Mouse (Mus musculus) forebrain, embryonic 12.5 days (tissue): ENCODE measurements at regions not wholly inside any gene's neighbourhood (a gene's known extent, or its start where the extent isn't known, plus 50 kb on each side); places are given as distances from the start of the nearest gene placed in this dataset.

ENCODE experiments used
- ATAC-seq: fragments of 200-750 bp; cut with Nextera tagmentation; 2 replicates; pipeline ENCODE4 v1.8.0; 2017; ENCODE audit warnings: moderate TSS enrichment; ENCODE audit not compliant: low FRiP score
- H3K27ac ChIP-seq: fragments of 300-500 bp; sonication (generic); 2 replicates; pipeline ENCODE4 v1.5.1; 2016; ENCODE audit warnings: mild to moderate bottlenecking
- H3K27me3 ChIP-seq: fragments of 300-500 bp; sonication (generic); 2 replicates; pipeline ENCODE4 v1.6.1; 2016; ENCODE audit warnings: mild to moderate bottlenecking
- H3K36me3 ChIP-seq: fragments of 300-500 bp; sonication (generic); replicated peaks from 2 replicates; pipeline ENCODE4 v1.6.1; 2016; ENCODE audit warnings: mild to moderate bottlenecking
- H3K4me1 ChIP-seq: fragments of 300-500 bp; sonication (generic); 2 replicates; pipeline ENCODE4 v1.6.1; 2016
- H3K4me2 ChIP-seq: fragments of 300-500 bp; sonication (generic); 2 replicates; pipeline ENCODE4 v1.6.1; 2016; ENCODE audit warnings: mild to moderate bottlenecking, moderate library complexity
- H3K4me3 ChIP-seq: fragments of 300-500 bp; sonication (generic); replicated peaks from 2 replicates; pipeline ENCODE4 v1.5.1; 2016; ENCODE audit warnings: mild to moderate bottlenecking
- H3K9ac ChIP-seq: fragments of 300-500 bp; sonication (generic); 2 replicates; pipeline ENCODE4 v1.6.1; 2016; ENCODE audit warnings: mild to moderate bottlenecking
- H3K9me3 ChIP-seq: fragments of 300-500 bp; sonication (generic); 2 replicates; pipeline ENCODE4 v1.6.1; 2016
- WGBS: fragments of 180-500 bp; shearing (Covaris S2); methylation state at CpG from one replicate; pipeline ENCODE4 v1.1.7; 2016; 5-methylcytosine and 5-hydroxymethylcytosine counted together

GRCm38 (mm10) chr14:96838910-96839309 lies 320.0 kb upstream of the Klhl1 start:
- Histone ChIP-seq H3K9me3 (no peaks in the 10 kb centered on the region), H3K4me3 (no peak overlapping the region), H3K27ac (no peak overlapping the region), H3K36me3 (no peaks in the 10 kb centered on the region), H3K4me2 (no peak overlapping the region), H3K27me3 (no peaks in the 10 kb centered on the region), H3K9ac (no peak overlapping the region), H3K4me1 (no peaks in the 10 kb centered on the region)
- 89% methylated on average over 2 of the region's 2 CpGs for WGBS
- no peak for ATAC-seq

- Histone ChIP-seq H3K4me3 (no peak overlapping the region), H3K9ac (no peak overlapping the region), H3K27ac (no peak overlapping the region), H3K27me3 (no peaks in the 10 kb centered on the region), H3K4me1 (no peaks in the 10 kb centered on the region), H3K36me3 (no peaks in the 10 kb centered on the region), H3K4me2 (no peak overlapping the region), H3K9me3 (no peaks in the 10 kb centered on the region)
- 90% methylated on average over 1 of the region's 1 CpGs for WGBS
- no peak for ATAC-seq
Measured at GRCm38 (mm10) chr14:96825083-96825482, 306.2 kb upstream of the Klhl1 start.

- H3K4me2 ChIP-seq, result no peak overlapping the region
- H3K36me3 ChIP-seq, result no peaks in the 10 kb centered on the region
- no peaks in the 10 kb centered on the region for H3K9me3 ChIP-seq
- H3K4me1 ChIP-seq, result no peaks in the 10 kb centered on the region
- no peak overlapping the region for H3K9ac ChIP-seq
- H3K4me3 ChIP-seq, result no peak overlapping the region
- ATAC-seq, result no peak
- no peak overlapping the region for H3K27ac ChIP-seq
- H3K27me3 ChIP-seq, result no peaks in the 10 kb centered on the region
- 85% methylated on average over 2 of the region's 2 CpGs for WGBS
Measured at GRCm38 (mm10) chr14:96815665-96816064, 296.8 kb upstream of the Klhl1 start.

DNA sequence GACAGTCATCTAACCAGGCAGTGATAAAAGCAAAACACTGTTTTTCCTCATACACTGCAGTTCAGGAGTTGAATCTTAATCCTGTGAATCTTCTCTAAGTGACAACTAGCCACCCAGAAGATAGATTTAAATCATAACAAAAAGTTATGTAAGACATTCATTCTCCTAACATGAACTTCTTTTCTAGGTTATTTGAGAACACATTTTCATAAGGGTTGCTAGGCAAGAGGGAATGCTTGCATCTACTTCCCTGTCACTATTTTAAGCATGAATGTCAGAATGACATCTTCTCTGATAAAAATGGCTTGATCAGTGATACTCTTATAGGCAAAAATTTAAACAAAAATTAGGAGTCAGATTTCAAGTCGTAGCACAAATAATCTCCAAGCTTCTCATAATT lies 286.4 kb upstream of the Klhl1 start:
- 85% methylated on average over 1 of the region's 1 CpGs for WGBS
- ATAC-seq, result no peak
- no peak overlapping the region for H3K4me2 ChIP-seq
- H3K36me3 ChIP-seq, result no peaks in the 10 kb centered on the region
- no peak overlapping the region for H3K27ac ChIP-seq
- H3K4me3 ChIP-seq, result no peak overlapping the region
- H3K4me1 ChIP-seq, result no peaks in the 10 kb centered on the region
- H3K9ac ChIP-seq, result no peak overlapping the region
- H3K27me3 ChIP-seq, result no peaks in the 10 kb centered on the region
- no peaks in the 10 kb centered on the region for H3K9me3 ChIP-seq

- ATAC-seq, result no peak
- H3K4me3 ChIP-seq, result no peak overlapping the region
- H3K27ac ChIP-seq, result no peak overlapping the region
- 81% methylated on average over 1 of the region's 1 CpGs for WGBS
- H3K27me3 ChIP-seq, result no peaks in the 10 kb centered on the region
- no peaks in the 10 kb centered on the region for H3K9me3 ChIP-seq
- no peaks in the 10 kb centered on the region for H3K36me3 ChIP-seq
- no peaks in the 10 kb centered on the region for H3K4me1 ChIP-seq
- H3K4me2 ChIP-seq, result no peak overlapping the region
- H3K9ac ChIP-seq, result no peak overlapping the region
Measured at GRCm38 (mm10) chr14:96794806-96795205, 275.9 kb upstream of the Klhl1 start.

DNA sequence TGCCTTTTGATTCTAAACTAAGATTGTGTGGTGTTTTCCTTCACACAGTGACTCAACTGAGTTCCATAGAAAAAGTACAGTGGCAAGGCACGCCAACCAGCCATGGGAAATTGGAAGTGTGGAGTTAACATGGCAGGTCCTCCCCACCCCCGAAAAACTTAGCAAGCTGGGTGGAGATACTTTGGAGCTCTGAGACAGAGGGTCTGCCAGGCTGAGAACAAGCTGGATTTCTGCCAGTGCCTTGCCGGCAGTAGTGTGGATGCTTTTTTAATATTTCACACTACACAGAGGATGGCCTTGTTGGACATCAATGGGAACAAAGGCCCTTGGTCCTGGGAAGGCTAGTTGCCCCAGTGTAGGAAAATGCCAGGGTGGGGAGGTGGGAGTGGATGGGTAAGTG lies 269.0 kb upstream of the Klhl1 start:
- Histone ChIP-seq H3K9me3 (no peaks in the 10 kb centered on the region), H3K4me2 (no peak overlapping the region), H3K27ac (no peak overlapping the region), H3K4me3 (no peak overlapping the region), H3K27me3 (no peaks in the 10 kb centered on the region), H3K4me1 (no peaks in the 10 kb centered on the region), H3K36me3 (no peaks in the 10 kb centered on the region), H3K9ac (no peak overlapping the region)
- WGBS, result 84% methylated on average over 3 of the region's 3 CpGs
- ATAC-seq, result no peak

DNA sequence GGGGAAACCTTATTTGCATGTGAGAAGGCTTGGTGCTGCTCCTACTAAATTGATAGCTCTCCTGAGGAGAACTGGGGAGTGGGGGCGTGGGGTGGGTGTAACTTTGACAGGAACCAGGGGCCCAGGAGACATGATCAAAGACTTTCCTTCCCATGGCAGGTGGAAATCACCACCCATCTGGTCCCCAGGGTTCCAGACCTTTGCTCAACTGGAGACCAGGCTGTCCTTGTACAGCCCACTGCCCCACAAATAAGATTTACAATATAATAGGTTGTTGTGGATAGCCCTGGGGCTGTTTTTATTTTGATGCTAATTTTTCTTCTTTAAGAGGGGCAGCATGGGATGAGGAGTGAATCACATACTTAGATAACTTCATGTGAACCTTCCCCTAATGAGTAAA lies 268.4 kb upstream of the Klhl1 start:
- Histone ChIP-seq H3K9me3 (no peaks in the 10 kb centered on the region), H3K4me1 (no peaks in the 10 kb centered on the region), H3K4me3 (no peak overlapping the region), H3K27me3 (no peaks in the 10 kb centered on the region), H3K36me3 (no peaks in the 10 kb centered on the region), H3K27ac (no peak overlapping the region), H3K4me2 (no peak overlapping the region), H3K9ac (no peak overlapping the region)
- WGBS, result 32% methylated on average over 1 of the region's 1 CpGs
- no peak for ATAC-seq

GRCm38 (mm10) chr14:96775801-96776200 lies 256.9 kb upstream of the Klhl1 start:
- Histone ChIP-seq H3K36me3 (no peaks in the 10 kb centered on the region), H3K27ac (no peak overlapping the region), H3K4me1 (no peaks in the 10 kb centered on the region), H3K9ac (no peak overlapping the region), H3K4me3 (no peak overlapping the region), H3K9me3 (no peaks in the 10 kb centered on the region), H3K4me2 (no peak overlapping the region), H3K27me3 (no peaks in the 10 kb centered on the region)
- WGBS, result 79% methylated on average over 1 of the region's 1 CpGs
- no peak for ATAC-seq

GRCm38 (mm10) chr14:96760591-96760990 lies 241.7 kb upstream of the Klhl1 start:
- Histone ChIP-seq H3K9ac (no peak overlapping the region), H3K27ac (no peak overlapping the region), H3K9me3 (no peaks in the 10 kb centered on the region), H3K4me1 (no peaks in the 10 kb centered on the region), H3K4me2 (no peak overlapping the region), H3K27me3 (no peaks in the 10 kb centered on the region), H3K4me3 (no peak overlapping the region), H3K36me3 (no peaks in the 10 kb centered on the region)
- ATAC-seq, result no peak
- 97% methylated on average over 8 of the region's 8 CpGs for WGBS

DNA sequence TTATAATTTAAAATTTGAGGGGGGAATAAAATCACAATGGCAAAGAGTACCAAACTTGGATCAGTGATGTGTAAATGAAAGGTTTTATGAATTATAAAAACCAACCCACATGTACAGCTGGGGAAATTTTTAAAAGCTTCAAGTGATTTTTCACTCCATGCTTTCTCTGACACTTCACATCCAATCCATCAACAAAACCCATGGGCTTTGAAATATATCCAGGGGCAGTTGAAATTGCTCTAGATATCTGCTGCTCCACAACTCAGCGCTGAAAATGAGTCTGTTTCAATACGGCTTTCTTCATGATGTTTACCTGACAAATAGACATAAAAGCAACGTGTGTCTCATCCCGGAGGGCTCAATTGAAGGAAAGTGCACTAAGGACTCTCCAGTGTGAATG lies 214.3 kb upstream of the Klhl1 start:
- no peak overlapping the region for H3K9ac ChIP-seq
- no peak overlapping the region for H3K4me3 ChIP-seq
- H3K4me2 ChIP-seq, result no peak overlapping the region
- no peaks in the 10 kb centered on the region for H3K36me3 ChIP-seq
- H3K4me1 ChIP-seq, result no peaks in the 10 kb centered on the region
- no peaks in the 10 kb centered on the region for H3K9me3 ChIP-seq
- H3K27ac ChIP-seq, result no peak overlapping the region
- ATAC-seq, result no peak
- 80% methylated on average over 4 of the region's 4 CpGs for WGBS
- H3K27me3 ChIP-seq, result no peaks in the 10 kb centered on the region

DNA sequence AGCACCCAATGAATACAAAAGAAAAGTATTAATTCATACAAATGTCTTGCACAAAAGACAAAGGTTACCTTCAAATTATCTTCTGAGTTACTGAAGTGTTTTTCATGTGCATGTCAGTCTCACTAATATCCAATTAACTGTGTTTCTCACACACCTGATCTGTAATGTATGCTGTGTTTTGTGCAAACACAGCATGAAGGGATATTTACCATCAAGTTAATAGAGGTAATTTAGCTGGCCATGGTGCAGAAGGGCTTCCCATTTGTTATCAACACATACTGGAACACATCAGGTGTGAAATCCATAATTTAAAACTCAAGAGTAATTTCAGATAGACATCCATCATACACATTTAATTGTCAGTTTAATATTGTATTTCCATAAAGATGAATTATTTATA lies 178.2 kb upstream of the Klhl1 start:
- 0 out of 2 replicates have a peak, but pooled peaks have one; percentile 20 for ATAC-seq

DNA sequence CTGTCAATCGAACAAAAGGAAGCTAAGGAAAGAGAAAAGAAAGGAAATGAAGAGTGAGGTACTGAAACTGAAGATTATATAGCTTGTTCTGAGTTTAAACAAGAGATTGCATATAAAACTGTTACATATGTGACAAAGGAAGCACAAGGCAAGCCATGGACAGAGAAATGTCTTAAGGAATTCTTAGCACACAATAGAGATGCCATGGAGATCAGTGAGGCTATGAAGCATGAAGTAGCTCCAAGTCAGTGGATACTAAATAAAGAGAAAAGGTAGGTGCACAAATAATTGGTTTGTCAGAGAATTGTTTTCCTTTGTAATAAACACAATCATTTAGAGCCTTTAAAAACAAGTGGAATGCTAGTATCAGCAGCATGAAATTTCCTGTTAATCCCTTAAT lies 172.0 kb upstream of the Klhl1 start:
- H3K4me1 ChIP-seq, result no peaks in the 10 kb centered on the region
- no peak overlapping the region for H3K9ac ChIP-seq
- no peaks in the 10 kb centered on the region for H3K36me3 ChIP-seq
- 69% methylated on average over 1 of the region's 1 CpGs for WGBS
- H3K27ac ChIP-seq, result no peak overlapping the region
- ATAC-seq, result no peak
- H3K4me2 ChIP-seq, result no peak overlapping the region
- no peaks in the 10 kb centered on the region for H3K9me3 ChIP-seq
- no peak overlapping the region for H3K4me3 ChIP-seq
- H3K27me3 ChIP-seq, result no peaks in the 10 kb centered on the region

More for the DNA sequence above, 178.2 kb upstream of the Klhl1 start:
- H3K9me3 ChIP-seq, result no peaks in the 10 kb centered on the region
- H3K27me3 ChIP-seq, result no peaks in the 10 kb centered on the region
- no peaks in the 10 kb centered on the region for H3K4me1 ChIP-seq
- H3K36me3 ChIP-seq, result no peaks in the 10 kb centered on the region
- H3K4me3 ChIP-seq, result no peak overlapping the region
- H3K4me2 ChIP-seq, result no peak overlapping the region
- no peak overlapping the region for H3K9ac ChIP-seq
- no peak overlapping the region for H3K27ac ChIP-seq

DNA sequence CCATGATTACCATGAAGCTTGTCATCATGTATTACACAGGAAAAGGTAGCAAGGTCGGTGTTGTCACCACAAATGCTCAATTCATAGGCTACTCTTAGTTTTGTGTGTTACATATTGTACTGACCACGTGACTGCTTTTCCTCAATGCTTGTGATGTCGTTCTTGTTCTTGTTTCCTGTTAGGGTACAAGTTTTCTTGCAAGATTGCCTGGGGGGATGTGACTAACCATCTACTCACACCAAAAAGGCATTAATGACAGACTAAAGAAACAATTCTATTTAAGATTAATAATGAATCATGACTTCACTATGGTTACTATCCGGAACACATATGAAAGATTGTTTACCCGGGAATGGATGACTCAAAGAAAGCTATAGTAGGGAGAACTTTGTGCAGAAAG lies 165.0 kb upstream of the Klhl1 start:
- no peak for ATAC-seq
- Histone ChIP-seq H3K36me3 (no peaks in the 10 kb centered on the region), H3K9me3 (no peaks in the 10 kb centered on the region), H3K4me3 (no peak overlapping the region), H3K9ac (no peak overlapping the region), H3K4me1 (no peaks in the 10 kb centered on the region), H3K27me3 (no peaks in the 10 kb centered on the region), H3K27ac (no peak overlapping the region), H3K4me2 (no peak overlapping the region)
- WGBS, result 78% methylated on average over 5 of the region's 5 CpGs

GRCm38 (mm10) chr14:96681740-96682139 lies 162.8 kb upstream of the Klhl1 start:
- Histone ChIP-seq H3K9me3 (no peaks in the 10 kb centered on the region), H3K27ac (no peak overlapping the region), H3K4me1 (no peaks in the 10 kb centered on the region), H3K4me3 (no peak overlapping the region), H3K9ac (no peak overlapping the region), H3K27me3 (no peaks in the 10 kb centered on the region), H3K36me3 (no peaks in the 10 kb centered on the region), H3K4me2 (no peak overlapping the region)
- WGBS, result 81% methylated on average over 3 of the region's 3 CpGs
- no peak for ATAC-seq
